Mouse (Mus musculus) bone marrow macrophage, adult 2 months (primary cell): ENCODE results near the gene Gls2. TPM values are rescaled to one million over a fixed set of nuclear protein-coding genes. Genes with fewer than 3 reads are reported as not detected.
A peak's percentile ranks its signal among the peaks of the same experiment; 100 is the strongest.
"Not testable (repeated sequence)": the region's sequence is repeated elsewhere in the genome, so short reads cannot be mapped to it uniquely, and the experiment has no call there.

Experiments
- H3K27ac ChIP-seq: 2 replicates; pipeline ENCODE4 v1.5.1; 2012; ENCODE audit warnings: low read depth, low read length; ENCODE audit not compliant: insufficient read depth
- H3K4me1 ChIP-seq: 2 replicates; pipeline ENCODE4 v1.6.1; 2012; ENCODE audit warnings: low read length; ENCODE audit not compliant: control insufficient read depth, insufficient read depth
- H3K4me3 ChIP-seq: 2 replicates; pipeline ENCODE4 v1.5.1; 2012; ENCODE audit warnings: mild to moderate bottlenecking, low read length, moderate library complexity; ENCODE audit not compliant: insufficient read depth
- CTCF ChIP-seq: IDR thresholded peaks from 2 replicates; pipeline ENCODE4 v1.5.1; 2012; ENCODE audit warnings: low read depth, mild to moderate bottlenecking, low read length, moderate library complexity
- POLR2A ChIP-seq: IDR thresholded peaks from 2 replicates; pipeline ENCODE4 v1.6.1; 2012; ENCODE audit warnings: mild to moderate bottlenecking, low read depth, low read length, borderline replicate concordance
- polyA plus RNA-seq: library from polyadenylated mRNA; stranded (reverse); fragments of >200 nt; gene quantifications from 2 replicates; pipeline ENCODE4 v1.2.4, GENCODE M21; 2012; ENCODE audit not compliant: missing spikeins, insufficient read depth, insufficient read length

The Gls2 gene
- polyA plus RNA-seq, 1 experiment = not detected

DNA sequence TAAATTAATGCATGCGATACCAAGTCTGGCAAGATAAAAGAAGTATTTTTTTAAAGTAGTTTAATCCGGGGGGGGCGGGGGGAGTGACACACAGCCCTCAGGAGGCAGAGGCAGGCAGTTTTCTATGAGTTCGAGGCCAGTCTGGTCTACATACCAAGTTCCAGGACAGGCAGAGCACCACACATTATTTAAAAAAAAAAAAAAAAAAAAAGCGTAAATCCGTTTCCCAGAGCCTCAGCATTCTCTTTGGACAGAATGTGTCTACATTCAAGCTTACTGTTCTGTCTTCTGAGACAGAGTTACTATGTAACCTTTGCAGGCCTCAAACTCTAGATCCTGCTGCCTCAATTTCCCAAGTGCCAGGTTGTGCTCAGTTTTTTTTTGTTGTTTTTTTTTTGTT, 17.9 kb downstream of the Gls2 start:
- H3K4me1 ChIP-seq = peaks cover 13% of the 10 kb centered on the region; the same call in 1 of the 2 replicates
- H3K4me3 ChIP-seq = peak overlapping the region; percentile 68
- no peak overlapping the region for H3K27ac ChIP-seq
- TF ChIP-seq POLR2A = no peak
- TF ChIP-seq CTCF = no peak

DNA sequence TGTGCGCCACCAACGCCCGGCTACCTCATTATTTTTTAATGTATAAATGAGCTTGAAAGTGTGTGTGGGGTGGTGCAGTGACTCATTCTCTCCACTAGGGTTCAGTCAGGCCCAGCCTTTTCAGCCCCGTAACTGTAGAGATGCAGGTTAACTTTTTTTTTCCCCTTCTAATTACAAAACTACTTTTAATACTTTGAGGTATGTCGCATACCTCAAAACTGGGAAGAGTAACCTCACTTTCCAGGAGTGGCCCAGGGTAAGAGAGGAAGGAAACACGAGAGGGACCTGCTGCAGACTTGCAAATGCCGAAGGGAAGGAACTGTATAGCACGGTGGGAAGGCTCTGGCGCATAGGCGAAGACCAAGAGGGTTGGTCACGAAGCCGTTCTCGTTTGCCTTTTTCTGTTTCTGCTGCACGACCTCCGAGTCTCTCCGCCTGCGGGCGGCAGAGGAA, 18.6 kb downstream of the Gls2 start:
- Histone ChIP-seq H3K4me3 (peak overlapping the region; percentile 56), H3K4me1 (peaks cover 13% of the 10 kb centered on the region; the same call in 1 of the 2 replicates), H3K27ac (no peak overlapping the region)
- TF ChIP-seq CTCF (peak; percentile 23), POLR2A (no peak)

DNA sequence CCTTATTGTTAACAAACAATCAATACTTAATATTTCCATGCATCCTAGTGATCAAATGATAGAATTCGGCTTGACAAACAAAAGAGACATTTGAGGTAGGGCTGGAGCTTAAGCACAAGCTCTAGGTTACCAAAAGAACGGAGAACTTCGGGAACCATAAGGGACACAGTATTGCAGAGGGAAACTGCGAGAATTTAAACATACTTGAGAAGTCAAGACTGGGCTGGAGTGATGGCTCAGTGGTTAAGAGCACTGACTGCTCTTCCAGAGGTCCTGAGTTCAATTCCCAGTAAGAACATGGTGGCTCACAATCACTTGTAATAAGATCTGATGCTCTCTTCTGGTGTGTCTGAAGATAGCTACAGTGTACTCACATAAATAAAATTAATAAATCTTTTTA, 19.9 kb downstream of the Gls2 start:
- H3K4me1 ChIP-seq = peaks cover 13% of the 10 kb centered on the region; the same call in 1 of the 2 replicates
- not testable (repeated sequence) for H3K27ac ChIP-seq, H3K4me3 ChIP-seq

DNA sequence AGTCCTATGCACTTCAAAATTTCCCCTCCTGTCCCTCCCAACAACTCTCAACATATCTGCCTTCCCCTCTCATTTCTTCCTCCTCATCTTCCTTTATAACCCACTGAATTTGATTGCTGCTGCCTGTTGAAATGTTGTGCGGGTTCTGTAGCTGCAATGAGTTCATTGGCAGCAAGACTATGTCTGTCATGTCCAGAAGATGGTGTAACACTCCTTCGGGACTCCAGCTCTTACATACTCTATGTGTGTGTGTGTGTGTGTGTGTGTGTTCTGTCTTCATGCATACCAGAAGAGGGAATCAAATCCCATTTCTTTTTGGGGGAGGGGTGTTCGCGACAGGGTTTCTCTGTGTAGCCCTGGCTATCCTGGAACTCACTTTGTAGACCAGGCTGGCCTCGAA, 20.7 kb downstream of the Gls2 start:
- TF ChIP-seq POLR2A = no peak
- no peak for TF ChIP-seq CTCF
- H3K4me3 ChIP-seq = no peak overlapping the region
- H3K4me1 ChIP-seq = peaks cover 13% of the 10 kb centered on the region; the same call in 1 of the 2 replicates
- no peak overlapping the region for H3K27ac ChIP-seq

DNA sequence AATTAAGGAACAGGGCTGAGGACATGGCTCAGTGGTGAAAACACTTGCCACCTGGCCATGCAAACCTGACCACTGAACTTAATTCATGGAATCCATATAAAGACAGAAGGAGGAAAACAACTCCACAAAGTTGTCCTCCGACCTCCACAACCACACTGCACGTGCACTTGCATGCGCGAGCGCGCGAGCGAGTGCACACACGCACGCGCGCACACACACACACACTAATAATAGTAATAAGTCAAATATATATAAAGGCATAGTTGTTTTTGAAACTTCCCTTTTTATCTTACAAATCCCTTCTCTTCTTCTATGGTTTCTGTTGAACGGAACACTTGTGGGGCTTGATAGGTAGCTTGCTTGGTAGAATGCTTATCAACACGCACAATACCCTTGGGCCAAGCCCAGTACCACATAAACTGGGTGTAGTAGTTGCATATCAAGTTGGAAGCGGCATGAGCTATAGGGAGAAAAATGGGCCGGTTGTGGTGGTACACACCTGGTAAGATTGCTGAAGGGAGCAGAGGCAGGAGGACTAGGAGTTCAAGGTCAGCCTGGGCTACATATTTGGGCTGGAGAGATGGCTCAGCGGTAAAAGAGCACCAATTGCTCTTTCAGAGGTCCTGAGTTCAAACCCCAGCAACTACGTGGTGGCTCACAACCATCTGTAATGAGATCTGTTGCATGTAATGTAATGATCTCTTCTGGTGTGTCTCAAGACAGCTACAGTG, 24.3 kb downstream of the Gls2 start:
- TF ChIP-seq POLR2A = no peak
- no peak for TF ChIP-seq CTCF
- H3K4me1 ChIP-seq = no peaks in the 10 kb centered on the region
- no peak overlapping the region for H3K27ac ChIP-seq
- no peak overlapping the region for H3K4me3 ChIP-seq

DNA sequence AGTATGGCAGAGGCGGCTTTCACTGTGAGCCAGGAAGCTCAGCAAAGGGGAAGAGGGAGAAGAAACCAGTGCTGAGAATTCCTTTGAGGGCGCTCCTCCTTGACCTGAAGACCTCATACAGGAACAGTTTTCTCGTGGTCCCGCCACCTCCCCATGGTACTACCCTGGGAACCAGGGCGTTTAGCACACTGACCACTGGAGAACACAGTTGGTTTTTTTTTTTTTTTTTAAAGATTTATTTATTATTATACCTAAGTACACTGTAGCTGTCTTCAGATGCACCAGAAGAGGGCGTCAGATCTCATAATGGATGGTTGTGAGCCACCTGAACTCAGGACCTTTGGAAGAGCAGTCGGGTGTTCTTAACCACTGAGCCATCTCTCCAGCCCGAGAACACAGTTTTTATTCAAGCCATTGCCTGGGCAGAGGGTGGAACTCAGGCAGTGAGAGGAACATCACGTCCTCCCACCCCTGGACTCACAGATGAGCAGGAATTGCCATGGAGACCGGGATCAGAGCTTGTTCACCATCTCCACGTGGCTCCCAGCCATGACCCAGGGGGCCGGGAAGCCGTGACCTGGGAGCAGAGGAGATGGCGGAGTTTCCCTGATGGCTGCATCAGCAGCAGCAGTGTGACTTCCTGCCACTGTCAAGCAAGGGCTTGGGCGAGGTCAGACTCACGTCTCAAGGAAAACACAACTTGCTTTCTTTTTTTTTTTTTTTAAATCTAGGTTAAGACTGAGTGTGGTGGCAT, 27.5 kb downstream of the Gls2 start:
- Histone ChIP-seq H3K4me3 (no peak overlapping the region), H3K27ac (no peak overlapping the region), H3K4me1 (no peaks in the 10 kb centered on the region)
- TF ChIP-seq CTCF = no peak
- TF ChIP-seq POLR2A = no peak

DNA sequence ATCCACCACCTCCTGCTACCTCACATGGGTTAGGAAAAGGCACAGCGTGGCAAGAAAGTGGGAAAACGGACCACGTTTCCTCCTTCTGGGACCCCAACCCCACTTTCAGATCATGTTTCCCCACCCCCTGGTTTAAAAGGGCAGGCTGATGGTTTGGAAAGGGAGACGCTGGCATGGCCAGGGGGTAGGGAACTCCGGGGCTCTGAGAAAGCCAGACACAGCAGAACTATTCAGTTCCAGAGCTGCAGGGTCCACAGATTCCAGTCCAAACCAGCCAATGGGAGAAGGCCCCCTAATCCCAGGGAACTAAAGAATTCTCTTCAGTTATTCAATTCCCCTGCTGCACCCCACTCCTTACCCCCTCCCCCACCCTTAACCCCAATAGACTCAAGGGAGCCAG, 30.8 kb downstream of the Gls2 start:
- H3K27ac ChIP-seq = no peak overlapping the region
- no peak for TF ChIP-seq POLR2A
- peaks cover 12% of the 10 kb centered on the region for H3K4me1 ChIP-seq
- H3K4me3 ChIP-seq = no peak overlapping the region

DNA sequence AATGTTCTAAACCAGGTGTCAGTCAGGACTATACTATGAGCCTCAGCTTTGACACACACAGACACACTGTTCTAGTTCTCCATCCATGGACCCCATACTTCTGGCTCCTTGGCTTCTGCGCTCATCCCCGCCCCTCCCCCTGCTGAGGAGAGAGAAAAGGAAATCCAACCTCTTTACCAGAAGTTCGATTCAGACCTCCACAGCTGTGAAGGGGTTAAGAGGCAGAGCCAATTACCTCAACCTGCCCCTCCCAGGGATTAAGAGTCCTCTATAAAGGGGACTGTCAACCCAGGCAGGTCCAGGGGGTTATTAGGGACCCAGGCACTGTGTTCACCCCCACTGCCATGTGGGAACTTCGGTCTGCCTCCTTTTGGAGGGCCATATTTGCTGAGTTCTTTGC, 31.3 kb downstream of the Gls2 start, which contains the start of gene Mip:
Gene Mip (plus strand): TSS at position 301 of the 400 bp plus-strand sequence.
- Histone ChIP-seq H3K27ac (no peak within 1 kb of the TSS), H3K4me3 (no peak within 1 kb of the TSS), H3K4me1 (peaks cover 12% of the 10 kb centered on the region)
- TF ChIP-seq CTCF (no peak), POLR2A (no peak)

DNA sequence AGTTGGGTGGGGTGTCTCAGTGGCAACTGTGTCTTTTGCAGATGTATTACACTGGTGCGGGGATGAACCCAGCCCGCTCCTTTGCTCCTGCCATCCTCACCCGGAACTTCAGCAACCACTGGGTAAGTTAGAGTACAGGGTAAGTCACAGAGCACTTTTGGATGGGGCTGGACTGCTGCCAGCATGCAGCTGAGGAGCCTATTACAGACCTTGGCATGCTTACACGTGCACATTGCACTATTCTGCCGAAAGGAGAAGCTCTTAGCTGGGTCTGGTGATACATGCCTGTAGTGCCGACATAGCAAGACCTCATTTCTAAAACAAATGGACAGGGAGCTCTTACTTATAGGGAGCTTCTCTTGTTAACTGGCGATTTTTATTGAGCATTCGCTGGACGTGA, 33.3 kb downstream of the Gls2 start:
- Histone ChIP-seq H3K4me3 (no peak overlapping the region), H3K4me1 (peaks cover 16% of the 10 kb centered on the region), H3K27ac (no peak overlapping the region)
- no peak for TF ChIP-seq POLR2A
- no peak for TF ChIP-seq CTCF

DNA sequence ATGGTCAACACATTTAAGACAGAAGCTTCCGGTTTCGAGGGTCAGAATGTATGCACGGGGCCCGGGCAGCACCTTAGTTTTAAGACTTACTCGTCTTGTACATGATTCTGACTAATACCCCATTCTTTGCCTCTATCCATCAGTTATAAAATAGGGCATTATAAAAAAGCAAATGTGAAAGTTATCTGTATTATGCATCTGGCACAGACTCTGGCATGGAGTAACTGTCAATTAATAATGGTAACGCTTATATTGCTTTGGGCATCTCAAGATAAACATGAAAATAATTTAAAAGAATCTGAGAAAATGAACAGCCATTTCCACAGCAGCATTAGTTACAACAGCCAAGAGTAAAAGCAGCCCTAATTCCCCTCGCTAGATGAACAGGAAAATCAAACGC, 33.8 kb downstream of the Gls2 start:
- no peak overlapping the region for H3K27ac ChIP-seq
- peaks cover 19% of the 10 kb centered on the region for H3K4me1 ChIP-seq
- TF ChIP-seq CTCF (no peak), POLR2A (no peak)
- no peak overlapping the region for H3K4me3 ChIP-seq
